Mouse (Mus musculus): ENCODE results near the gene Iffo2.

Gene Iffo2

DNA sequence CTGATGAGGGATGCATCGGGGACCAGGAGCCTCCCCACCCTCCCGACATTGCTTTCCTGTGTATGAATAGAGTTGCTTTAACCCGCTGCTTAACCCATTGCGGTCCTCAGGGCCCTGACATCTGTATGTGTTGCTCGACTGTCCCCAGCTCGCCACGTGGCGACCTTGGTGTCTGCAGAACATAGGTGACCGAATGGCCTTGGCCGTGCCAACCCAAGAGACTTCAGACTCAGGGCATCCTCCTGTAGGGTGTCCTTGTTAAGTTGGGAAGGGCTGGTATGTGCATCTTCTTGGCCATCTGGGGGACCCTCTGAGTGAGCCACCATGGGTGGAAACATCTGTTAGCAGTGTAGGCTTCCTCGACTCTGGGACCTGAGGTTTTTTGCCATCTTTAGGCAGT is 74.9 kb downstream of the Iffo2 start:
- WGBS, result 81% methylated on average over 11 of the region's 11 CpGs

DNA sequence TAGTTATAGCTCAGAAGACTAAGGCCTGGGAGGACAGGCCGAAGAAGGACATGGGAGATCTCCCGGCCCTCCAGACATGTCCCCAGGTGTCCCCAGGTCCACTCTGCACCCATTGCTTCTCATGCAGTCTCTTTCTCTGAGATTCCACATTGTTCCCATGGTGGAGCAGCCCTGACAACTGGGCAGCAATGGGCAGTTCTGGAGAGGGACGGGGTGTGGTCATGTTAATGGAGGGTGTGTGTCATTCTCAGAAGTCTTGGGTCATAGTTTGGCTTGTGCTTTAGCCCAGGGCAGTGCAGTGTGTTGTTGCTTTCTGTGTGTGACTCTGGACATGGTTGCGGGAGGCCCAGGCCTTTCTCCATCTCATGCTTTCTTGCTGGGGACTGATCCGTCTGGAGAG is 76.4 kb downstream of the Iffo2 start:
- WGBS, result 95% methylated on average over 5 of the region's 5 CpGs

DNA sequence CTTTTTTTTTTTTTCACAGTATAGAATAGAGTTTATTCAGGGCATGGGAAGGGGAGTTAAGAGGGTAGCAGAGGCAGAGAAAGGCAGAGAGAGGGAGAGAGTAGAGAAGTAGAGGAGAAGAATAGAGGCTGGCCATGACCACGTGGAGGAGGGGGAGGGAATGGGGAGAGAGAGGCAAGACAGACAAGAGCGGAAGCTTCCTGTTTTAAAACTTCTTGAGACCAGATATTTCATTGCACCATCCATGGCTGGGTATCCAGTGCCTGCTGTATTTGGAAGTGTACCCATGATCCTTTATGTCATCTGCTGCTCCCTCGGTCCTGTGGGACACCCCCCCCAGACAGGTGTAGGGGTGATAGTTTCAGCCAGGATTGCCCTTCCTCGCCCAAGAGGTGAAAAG is 78.6 kb downstream of the Iffo2 start:
- WGBS, result 65% methylated on average over 4 of the region's 4 CpGs

DNA sequence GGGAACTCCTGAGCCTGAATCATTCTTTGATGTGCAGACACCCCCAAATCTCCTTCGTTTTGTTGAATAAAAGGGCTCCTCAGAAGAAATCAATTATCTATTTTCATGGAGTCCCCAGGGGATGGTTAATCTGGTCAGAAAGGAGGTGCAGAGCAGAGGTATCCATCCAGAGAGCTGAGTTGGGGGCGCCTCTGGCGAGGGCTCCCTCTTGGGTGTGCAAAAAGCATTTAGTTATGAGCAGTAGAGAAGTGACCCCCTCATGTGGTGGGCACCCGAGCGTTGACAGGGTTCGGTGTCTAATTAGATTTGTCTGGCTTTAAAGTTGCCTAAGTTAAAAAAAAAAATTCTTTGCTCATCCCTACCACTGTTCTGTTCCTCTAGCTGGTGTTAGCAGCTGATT is 80.6 kb downstream of the Iffo2 start:
- WGBS, result 45% methylated on average over 6 of the region's 6 CpGs

DNA sequence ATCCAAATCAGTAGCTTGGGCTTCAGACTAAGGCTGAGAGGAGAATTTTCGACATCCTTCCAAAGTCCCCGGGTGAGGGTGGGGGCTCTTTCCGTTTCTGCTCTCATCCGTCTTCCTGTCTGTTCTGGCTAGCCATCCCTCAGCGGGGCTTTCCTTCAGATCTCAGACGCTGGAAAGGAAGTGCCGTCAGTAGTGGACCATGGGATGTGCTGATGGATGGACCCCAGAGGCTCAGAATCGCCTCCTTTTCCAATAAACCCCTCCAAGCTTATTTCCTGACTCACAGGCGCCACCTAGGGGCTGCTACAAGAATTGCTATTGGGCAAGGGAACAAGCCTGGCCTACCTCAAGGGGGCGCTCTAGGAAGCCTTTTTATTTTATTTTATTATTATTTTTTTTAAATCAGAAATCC is 81.2 kb downstream of the Iffo2 start:
- WGBS, result 2% methylated on average over 10 of the region's 10 CpGs

DNA sequence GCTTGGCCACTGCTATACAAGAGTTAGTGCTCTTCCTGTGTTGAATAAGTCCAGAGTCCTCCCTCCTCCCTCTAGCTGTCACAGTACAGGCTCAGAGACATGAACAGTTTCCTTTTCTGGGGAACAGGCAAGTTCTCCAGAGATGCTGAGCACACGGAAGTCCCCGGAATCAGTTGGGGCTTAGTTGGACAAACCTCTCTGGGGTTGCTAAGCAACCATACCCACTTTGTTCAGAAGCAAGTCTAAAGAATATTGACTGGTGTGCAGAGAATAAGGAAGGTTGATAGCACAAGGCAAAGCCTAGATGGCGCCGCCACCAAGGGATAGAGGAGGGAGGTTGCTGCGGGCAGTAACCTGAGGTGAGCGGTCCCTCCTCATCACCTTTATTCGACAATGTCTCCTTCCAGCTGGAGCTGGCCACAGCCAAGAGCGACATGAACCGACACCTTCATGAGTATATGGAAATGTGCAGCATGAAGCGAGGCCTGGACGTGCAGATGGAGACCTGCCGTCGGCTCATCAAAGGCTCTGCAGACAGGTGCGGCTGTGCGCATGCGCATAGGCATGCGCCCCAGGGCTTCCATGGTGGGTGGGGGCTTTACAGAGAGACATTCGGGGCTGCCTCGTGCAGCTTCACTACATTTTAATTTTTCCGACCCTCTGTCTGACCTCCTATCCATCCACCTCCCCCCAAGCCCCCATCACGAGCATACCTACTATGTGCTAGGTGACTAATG is 84.3 kb downstream of the Iffo2 start:
- WGBS, result 81% methylated on average over 21 of the region's 21 CpGs

DNA sequence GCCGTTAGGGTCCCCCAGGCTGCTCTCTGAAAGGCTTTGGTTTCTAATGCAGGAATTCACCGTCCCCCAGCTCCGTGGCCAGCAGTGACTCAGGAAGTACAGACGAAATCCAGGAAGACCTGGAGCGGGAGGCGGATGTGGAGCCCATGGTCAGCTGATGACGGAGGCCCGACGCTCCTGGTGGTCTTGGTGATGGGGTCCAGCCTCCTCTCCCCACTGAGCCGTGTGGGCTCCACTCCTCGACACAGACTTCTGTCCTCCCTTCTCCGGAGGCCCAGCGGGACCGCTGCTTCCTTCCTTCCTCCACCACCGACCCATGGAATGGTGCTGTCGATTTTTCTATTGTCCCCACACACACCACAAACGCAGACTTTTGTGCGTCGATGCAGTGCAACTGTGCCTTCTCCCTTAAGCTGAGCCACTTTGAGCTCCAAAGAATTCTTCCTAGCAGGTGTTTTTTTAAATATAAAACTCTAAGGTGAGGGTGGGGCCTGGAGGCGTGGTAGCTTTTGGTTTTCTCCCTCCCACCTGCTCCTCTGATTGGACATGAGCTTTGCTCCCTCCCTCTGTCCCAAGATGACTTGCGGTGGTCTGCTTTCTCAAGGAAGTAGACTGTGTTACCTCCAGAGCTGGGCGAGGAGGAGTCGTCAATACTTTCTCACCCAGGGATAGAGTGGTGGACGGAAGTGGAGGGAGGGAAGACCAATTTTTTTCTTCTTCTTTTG is 86.1 kb downstream of the Iffo2 start:
- 41% methylated on average over 24 of the region's 24 CpGs for WGBS

DNA sequence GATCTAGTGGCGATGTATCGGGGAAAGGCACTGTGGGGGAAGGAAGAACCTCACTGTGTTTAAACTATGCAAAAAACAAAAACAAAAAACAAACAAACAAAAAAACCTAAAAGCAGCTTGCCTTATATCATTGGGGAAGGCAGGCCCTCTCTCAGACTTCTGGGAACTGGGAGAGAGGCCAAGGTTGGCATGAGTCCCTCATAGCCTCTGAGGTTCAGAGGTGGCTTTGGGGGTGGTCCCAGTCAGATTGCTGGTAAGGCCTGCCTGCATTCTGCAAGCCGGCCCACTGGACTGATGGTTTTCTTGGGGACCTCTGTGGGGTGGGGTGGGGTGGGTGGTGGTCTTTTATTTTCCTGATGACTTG is 86.6 kb downstream of the Iffo2 start:
- WGBS, result 52% methylated on average over 3 of the region's 3 CpGs

DNA sequence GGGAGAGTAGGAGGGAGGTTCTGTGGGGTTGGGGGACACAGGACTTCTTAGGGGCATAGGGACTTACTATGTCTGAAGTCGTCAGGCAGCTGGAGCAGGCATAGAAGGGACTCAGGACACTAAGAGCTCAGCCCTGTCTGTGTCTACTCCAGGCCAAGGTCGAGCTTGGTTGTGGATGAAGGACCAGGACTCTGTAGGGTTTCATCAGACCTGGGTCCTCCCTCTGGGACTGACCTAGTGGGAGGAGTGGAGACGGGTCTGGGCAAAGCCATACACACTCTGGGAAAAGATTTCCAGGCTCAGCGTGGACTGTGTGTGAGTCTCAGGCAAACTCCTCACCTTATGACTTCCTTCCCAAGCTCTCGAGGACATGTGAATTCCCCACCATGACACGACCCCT is 89.4 kb downstream of the Iffo2 start:
- WGBS, result 78% methylated on average over 6 of the region's 6 CpGs

DNA sequence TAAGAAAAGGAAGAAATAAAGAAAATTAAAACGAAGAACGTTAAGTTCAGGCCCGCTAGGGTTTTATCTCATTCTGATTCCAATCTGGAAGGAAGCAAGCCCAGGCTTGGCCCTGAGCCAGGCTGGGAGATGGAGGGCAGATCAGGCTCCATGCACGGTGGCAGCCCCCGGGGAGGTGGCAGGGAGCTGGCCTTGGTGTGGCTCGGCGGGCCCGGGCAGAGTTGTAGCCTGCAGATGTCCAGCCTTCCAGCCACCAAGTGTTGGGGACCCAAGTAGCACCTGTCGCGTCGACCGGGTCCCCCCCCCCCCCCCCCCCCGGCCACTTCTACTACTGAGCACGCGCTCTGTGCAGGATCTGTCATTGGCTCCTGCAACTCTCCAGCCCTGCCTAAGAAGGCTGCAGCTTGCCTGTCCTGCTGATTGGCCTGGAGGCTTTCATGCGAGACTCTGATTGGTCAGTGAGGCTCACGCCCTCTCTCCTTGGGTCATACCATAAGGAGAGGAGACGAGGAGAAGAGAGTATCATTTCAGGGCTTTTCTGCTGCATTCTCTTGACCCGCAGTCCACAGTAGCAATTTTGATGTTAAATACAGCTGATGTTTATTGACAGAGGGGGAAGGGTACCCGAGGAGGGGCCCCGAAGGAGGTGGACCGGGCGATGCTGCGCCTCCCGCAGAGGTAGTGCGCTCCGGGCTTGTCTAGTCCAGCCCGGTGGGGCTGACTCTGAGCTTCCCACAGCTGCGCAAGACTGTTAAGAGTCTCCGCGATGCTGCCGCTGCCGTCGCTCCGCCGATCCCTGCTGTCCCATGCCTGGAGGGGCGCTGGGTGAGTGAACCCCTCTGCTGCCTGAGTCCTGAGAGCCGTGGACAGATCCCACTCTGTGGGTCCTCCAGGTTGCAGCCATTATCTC is 92.3 kb downstream of the Iffo2 start, which contains the start of gene Aldh4a1:
Aldh4a1 (plus strand) TSS at position 494 of the 910 bp plus-strand sequence.
- WGBS, result under 1% methylated on average over 32 of the region's 38 CpGs

DNA sequence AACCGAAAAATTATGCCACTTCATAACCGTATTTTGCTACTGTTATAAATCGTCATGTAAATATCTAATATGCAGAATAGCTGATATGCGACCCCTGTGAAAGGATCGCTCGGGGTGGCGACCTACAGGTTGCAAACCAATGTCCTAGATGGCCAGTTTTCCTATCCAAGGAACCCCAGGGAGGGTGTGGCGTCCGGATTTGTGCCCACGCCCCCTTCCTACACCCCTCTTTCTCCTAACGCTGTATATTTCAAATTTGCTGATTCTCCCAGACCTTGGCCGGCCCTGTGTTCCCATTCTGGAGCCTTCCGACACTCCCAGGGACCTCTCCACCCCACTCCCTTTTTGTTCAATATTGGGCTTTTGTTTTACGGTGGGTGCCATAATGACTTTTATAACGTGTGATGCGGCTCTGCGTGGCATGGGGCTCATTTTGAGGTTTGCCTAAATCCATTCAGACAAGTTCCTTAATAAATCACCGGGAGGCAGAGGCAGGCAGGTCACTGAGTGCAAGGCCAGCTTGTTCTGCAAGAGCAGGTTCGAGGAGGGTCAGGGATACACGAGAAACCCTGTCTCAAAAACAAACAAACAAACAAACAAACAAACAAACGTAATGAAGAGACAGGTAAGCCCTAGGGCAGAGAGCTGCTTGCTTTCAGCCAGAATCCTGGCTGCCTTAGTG is 93.2 kb downstream of the Iffo2 start:
- 15% methylated on average over 21 of the region's 21 CpGs for WGBS

DNA sequence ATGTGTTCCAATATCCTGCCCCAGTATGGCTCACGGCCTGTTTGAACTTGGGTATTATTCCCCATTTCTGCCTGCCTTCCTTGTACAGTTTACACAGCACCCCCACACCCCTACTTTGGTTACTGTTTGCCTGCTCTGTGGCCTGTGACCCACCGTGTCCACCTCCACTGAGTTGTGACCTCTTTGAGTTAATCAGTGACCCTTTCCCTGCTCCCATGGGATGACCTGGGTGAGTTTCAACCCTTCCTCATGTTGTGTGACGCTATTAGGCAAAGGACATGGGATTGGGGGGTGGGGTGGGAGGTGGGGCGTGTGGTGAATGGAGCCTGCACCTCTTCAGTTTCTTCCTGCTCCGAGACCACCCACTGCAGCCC is 93.8 kb downstream of the Iffo2 start:
- WGBS, result 64% methylated on average over 5 of the region's 5 CpGs

DNA sequence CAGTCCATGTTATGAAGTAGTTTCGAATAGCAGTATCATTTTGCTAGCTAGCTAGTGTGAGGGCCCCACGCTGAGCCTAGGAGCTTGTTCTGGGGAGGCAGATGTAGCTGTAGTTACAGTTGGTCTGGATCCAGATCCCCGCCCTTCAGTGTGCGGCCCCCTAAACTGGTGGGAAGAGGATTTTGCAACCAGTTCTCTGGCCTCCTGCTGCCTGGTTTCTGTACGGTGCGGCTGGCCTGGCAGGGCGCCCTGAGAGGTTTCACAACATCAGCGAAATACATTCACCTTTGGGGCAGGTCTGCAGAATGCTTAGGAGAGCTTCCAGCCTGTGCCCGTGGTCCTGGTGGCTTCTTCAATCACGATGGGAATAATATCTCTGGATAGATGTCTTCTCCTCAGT is 94.4 kb downstream of the Iffo2 start:
- 57% methylated on average over 10 of the region's 10 CpGs for WGBS

DNA sequence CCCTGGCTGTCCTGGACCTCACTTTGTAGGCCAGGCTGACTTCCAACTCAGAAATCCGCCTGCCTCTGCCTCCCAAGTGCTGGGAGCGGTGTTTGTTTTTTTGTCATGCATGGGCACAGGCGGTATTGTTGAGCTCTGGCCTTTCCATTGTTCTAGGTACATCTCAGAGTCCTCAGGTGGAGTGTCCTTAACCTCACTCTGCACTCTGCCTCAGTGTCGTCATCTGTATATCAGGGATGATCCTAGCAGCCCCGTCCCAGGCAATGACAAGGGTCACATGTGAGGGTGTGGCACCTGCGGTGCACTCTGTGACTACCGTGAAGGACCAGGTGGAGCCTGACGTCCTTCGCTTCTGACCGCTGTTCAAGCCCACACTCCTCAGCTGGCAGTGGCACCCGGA is 97.0 kb downstream of the Iffo2 start:
- WGBS, result 94% methylated on average over 11 of the region's 11 CpGs

DNA sequence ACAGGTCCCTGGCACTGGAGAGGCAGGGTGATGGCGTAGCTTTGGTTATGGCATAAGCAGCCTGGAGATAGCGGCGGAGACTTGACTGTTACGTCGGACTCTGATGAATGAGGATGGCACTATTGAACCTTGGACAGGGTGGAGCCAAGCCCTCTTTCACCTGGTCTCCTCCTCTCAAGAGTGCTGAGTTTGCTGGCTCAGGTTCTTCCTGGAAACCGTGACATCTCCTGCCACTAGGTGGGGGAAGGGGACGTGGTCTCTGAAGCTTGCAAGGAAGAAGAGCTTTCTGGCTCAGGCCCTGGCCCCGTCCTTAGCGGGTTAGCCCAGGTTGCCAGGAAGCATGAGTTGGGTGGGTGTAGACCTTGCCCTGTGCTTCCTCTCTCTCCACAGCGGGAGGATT is 99.8 kb downstream of the Iffo2 start:
- WGBS, result 76% methylated on average over 10 of the region's 10 CpGs

DNA sequence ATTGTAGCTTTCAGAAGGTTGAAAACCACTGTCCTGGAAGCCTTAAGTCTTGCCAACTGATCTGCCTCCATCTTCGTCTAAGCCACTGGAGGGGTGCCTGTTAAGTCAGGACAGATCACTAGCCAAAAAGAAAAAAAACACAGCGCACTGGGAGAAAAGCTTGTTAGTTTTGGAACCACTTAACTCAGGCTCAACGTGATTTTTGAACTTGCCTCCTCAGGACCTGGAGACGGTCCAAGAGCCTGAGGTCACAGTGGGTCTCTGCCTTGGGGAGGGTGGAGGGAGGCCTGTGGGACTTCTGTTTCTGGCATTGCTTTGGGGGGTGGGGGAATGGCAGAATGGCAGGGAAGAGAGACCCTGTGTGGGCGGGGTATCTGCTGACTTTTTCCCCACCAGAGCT is 100.8 kb downstream of the Iffo2 start:
- WGBS, result 69% methylated on average over 5 of the region's 5 CpGs

DNA sequence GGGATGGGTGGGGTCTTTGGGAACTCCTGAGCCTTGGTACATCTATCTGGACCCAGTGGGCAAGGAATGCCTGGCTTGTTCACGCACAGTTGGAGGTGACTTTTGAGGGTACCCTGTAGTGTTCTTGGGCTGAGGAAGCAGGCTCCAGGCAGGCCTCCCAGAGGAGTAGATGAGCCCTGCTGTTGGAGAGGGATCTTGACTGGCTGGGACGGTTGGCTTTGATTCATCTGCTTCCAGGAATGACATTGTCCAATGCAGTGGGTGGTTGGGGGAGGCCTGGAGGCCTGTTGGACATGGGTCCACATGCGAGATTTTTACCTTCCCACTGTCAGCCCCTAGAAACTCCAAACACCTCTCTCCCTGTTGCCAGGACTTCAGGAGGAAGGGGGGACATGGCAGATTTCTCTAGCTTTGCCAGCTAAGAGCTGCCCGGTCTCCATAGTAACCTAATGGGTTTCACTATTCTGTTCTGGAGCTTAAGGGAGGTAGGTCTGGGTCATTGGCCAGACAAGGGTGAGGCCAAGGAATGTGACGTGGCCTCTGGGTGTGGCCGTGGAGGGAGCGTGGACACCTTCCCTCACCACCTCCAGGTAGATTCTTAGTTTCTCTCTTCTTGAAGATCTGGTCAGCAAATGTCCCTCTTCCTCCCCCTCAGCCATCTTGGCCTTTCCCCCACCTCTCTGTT is 101.4 kb downstream of the Iffo2 start:
- WGBS, result 77% methylated on average over 7 of the region's 7 CpGs

DNA sequence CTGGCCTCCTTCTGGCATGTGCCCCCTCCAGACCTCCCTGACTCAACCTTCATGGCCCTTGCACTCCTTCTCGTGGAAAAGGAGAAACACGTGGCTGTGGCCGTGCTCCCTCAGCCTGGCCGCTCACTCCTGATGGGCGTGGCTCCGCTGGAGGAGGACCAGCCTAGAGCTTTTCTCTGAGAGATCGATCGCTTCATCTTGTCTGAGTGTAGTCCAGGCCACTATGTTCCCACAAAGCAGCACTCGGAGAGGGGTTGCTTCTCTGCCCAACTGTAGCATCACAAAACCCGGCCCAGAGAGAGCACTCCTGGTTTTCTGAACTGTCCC is 101.9 kb downstream of the Iffo2 start:
- 89% methylated on average over 10 of the region's 10 CpGs for WGBS

DNA sequence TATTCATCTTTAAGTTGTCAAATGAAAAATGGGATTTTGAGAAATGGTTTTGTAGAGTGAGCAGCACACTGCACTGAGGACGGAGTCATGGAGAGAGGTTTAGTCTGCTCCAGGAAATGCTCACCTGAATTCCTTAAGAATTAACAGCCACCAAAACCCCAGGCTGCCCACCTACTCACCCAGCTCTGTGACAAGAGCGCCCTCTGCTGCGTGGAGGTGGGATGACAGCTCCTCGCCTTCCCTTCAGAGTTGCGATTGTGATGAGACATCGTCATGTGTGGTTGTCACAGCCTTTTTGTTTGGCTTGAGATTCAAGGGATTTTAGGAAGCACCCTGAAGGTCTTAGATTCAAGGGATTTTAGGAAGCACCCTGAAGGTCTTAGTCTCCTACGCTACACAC is 106.0 kb downstream of the Iffo2 start:
- 31% methylated on average over 7 of the region's 7 CpGs for WGBS

DNA sequence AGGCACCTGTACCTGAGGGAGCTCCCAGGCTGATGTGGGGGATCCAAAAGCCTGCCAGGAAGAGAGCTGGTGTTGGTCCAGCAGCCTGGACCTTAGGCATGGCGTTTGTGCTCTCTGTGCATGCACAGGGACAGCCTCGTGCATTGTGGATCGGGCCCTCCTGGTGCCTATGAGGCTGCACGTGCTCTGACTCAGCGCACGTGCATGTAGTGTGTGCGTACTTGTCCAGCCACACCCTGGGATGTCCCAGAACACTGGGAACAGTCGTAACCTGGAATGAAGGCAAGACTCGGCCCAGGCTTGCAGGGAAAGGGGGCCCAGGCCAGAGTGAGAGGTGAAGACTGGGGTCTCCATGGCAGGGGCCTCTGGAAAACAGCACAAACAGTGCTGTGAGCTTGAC is 107.5 kb downstream of the Iffo2 start:
- WGBS, result 95% methylated on average over 9 of the region's 9 CpGs

DNA sequence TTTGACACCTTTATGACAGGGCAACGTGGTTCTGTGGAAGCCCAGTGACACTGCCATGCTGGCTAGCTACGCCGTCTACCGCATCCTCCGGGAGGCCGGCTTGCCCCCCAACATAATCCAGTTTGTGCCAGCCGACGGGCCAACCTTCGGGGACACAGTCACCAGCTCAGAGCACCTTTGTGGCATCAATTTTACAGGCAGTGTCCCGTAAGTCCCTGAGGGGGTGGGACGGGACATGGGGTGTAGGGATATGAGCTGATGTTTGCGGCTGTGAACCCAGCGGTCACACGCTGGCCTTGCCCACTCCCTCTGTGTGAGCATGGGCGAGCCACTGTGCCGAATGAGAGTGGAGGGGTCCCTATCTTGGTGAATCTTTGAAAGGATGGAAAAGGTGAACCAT is 108.0 kb downstream of the Iffo2 start:
- 96% methylated on average over 16 of the region's 16 CpGs for WGBS

All from cerebral cortex, adult 2 months (tissue).